Mouse (Mus musculus) thymus, adult 2 months (tissue): ENCODE results near the gene Mblac1. TPM values are rescaled to one million over a fixed set of nuclear protein-coding genes. Genes with fewer than 3 reads are reported as not detected.

ENCODE experiments used
- DNase-seq: peaks from one replicate; pipeline ENCODE4 v3.0.0; 2021
- H3K27ac ChIP-seq: fragments of 200-500 bp; 2 replicates; pipeline ENCODE4 v1.5.1; 2012; ENCODE audit warnings: low read length, control low read depth; ENCODE audit not compliant: control insufficient read depth, insufficient read depth
- H3K27me3 ChIP-seq: fragments of 200-500 bp; 2 replicates; pipeline ENCODE4 v1.6.1; 2012; ENCODE audit warnings: mild to moderate bottlenecking, low read length, moderate library complexity, mixed read lengths; ENCODE audit not compliant: control insufficient read depth, insufficient read depth
- H3K36me3 ChIP-seq: fragments of 200-500 bp; 2 replicates; pipeline ENCODE4 v1.6.1; 2012; ENCODE audit warnings: mild to moderate bottlenecking, low read length, moderate library complexity; ENCODE audit not compliant: control insufficient read depth, insufficient read depth
- H3K4me1 ChIP-seq: fragments of 200-500 bp; replicated peaks from 2 replicates; pipeline ENCODE4 v1.6.1; 2012; ENCODE audit warnings: low read length; ENCODE audit not compliant: control insufficient read depth, insufficient read depth
- H3K4me3 ChIP-seq: fragments of 200-500 bp; 2 replicates; pipeline ENCODE4 v1.5.1; 2012; ENCODE audit warnings: mild to moderate bottlenecking, low read length, control low read depth, moderate library complexity; ENCODE audit not compliant: control insufficient read depth, insufficient read depth
- CTCF ChIP-seq: fragments of 200-500 bp; IDR thresholded peaks from 2 replicates; pipeline ENCODE4 v1.5.1; 2012; ENCODE audit warnings: mild to moderate bottlenecking, control low read depth, low read length, moderate library complexity, borderline replicate concordance; ENCODE audit not compliant: control insufficient read depth, poor library complexity, insufficient read depth; ENCODE audit errors: extremely low read depth
- POLR2A ChIP-seq: fragments of 200-500 bp; IDR thresholded peaks from 2 replicates; pipeline ENCODE4 v1.6.1; 2012; ENCODE audit warnings: mild to moderate bottlenecking, low read length, control low read depth, moderate library complexity; ENCODE audit not compliant: control insufficient read depth, poor library complexity, insufficient read depth; ENCODE audit errors: extremely low read depth
- WGBS: fragments of 180-500 bp; shearing (Covaris S2); methylation state at CpG from one replicate; pipeline ENCODE4 v1.1.7; 2018; 5-methylcytosine and 5-hydroxymethylcytosine counted together
- polyA plus RNA-seq: library from polyadenylated mRNA; depleted of rRNA; stranded (reverse); fragments of >200 nt; gene quantifications from 2 replicates; pipeline ENCODE4 v1.2.3, GENCODE M21; 2012

Mblac1 gene
- polyA plus RNA-seq, 1 experiment, result 6.7 TPM

DNA sequence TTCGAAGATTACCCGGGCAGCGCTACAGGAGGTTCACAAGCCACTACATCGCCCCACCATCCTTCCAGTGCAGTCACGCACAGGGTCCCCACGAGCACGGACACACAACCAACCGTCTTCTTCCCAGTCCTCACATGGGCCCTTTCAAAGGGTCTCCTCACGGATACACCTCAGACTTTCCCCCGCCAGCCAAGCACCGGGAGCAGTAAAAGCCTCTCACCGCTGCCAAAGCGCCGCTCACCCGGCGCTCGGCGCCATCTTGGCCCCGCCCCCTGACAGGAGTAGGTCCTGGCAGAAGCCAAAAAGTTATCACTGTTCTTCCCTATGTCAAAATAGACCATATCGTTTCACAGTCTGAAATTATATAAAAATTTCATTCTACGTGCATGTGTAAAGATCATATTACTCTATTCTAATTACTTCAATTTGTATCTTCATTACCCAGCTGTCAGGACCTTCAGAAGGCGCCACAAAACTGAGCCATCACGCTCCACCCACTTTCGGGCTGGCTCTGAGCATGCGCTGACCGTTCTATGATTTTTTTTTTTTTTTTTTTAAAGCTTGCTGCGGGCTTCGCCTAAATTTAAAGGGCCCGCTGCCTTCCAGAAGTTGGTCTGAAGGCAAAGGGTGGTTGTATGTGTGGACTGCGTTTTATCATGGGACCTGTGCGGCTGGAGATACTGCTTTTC lies 7.0 kb upstream of the Mblac1 start, which contains the start of the genes Taf6 and Cnpy4:
TSS of gene Taf6 (minus strand) at position 502 of the 689 bp plus-strand sequence.
TSS of gene Cnpy4 (plus strand) at position 536 of the 689 bp plus-strand sequence.
- Histone ChIP-seq H3K4me1 (peaks cover 5% of the 10 kb centered on the region; the same call in 1 of the 2 replicates), H3K27me3 (no peaks in the 10 kb centered on the region), H3K36me3 (peaks cover 2% of the 10 kb centered on the region), H3K4me3 (peak within 1 kb of the TSS; percentile 100), H3K27ac (peak within 1 kb of the TSS; percentile 71; the same call in 1 of the 2 replicates)
- under 1% methylated on average over 31 of the region's 31 CpGs for WGBS
- TF ChIP-seq CTCF, result 0 out of 2 replicates have a peak, but pooled peaks have one; percentile 34
- TF ChIP-seq POLR2A, result peak; percentile 98
- DNase-seq, result peak; percentile 83

- no peaks in the 10 kb centered on the region; the same call in 1 of the 2 replicates for H3K36me3 ChIP-seq
- H3K4me1 ChIP-seq, result peaks cover 5% of the 10 kb centered on the region; the same call in 1 of the 2 replicates
- under 1% methylated on average over 10 of the region's 10 CpGs for whole genome bisulfite sequencing
- peak overlapping the region; percentile 92 for H3K4me3 ChIP-seq
- no peak for TF ChIP-seq POLR2A
- no peak for TF ChIP-seq CTCF
- H3K27me3 ChIP-seq, result no peaks in the 10 kb centered on the region
- H3K27ac ChIP-seq, result peak overlapping the region; percentile 71; the same call in 1 of the 2 replicates
- DNase-seq, result peak; percentile 71
These were observed 6.3 kb upstream of the Mblac1 start for GRCm38 (mm10) chr5:138187661-138188306.

DNA sequence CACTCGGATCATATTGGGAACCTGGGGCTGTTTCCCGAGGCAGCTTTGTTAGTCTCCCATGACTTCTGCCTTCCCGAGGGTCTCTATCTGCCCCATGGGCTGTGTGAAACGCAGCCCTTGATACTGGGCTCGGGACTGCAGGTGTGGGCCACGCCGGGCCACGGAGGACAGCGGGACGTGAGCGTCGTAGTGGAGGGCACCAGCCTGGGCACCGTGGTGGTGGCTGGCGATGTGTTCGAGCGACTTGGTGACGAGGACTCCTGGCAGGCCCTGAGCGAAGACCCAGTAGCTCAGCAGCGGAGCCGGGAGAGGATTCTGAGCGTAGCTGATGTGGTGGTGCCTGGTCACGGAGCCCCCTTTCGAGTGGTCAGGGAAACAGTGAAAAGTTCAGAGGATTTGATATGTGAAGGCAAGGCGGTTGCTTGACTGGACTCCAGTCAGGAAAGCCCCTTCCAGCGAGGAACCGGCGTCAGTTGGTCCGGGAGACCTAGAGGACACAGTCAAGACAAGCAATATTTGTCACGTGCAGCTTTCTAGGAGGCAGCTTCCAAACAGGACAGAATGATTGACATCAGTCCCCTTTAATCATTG lies 736 bp downstream of the Mblac1 start:
- Histone ChIP-seq H3K27me3 (no peaks in the 10 kb centered on the region), H3K36me3 (no peaks in the 10 kb centered on the region), H3K4me1 (peaks cover 5% of the 10 kb centered on the region), H3K4me3 (peak overlapping the region; percentile 54), H3K27ac (no peak overlapping the region)
- TF ChIP-seq CTCF (no peak), POLR2A (no peak)
- peak; percentile 35 for DNase-seq
- WGBS, result 3% methylated on average over 29 of the region's 29 CpGs

GRCm38 (mm10) chr5:138195463-138195862 lies 1.3 kb downstream of the Mblac1 start:
- Histone ChIP-seq H3K27ac (no peak overlapping the region), H3K36me3 (no peaks in the 10 kb centered on the region), H3K4me1 (peaks cover 5% of the 10 kb centered on the region), H3K27me3 (no peaks in the 10 kb centered on the region), H3K4me3 (no peak overlapping the region)
- WGBS, result 69% methylated on average over 7 of the region's 7 CpGs
- no peak for DNase-seq
- no peak for TF ChIP-seq CTCF
- TF ChIP-seq POLR2A, result no peak

- no peaks in the 10 kb centered on the region for H3K36me3 ChIP-seq
- H3K27ac ChIP-seq, result no peak overlapping the region
- peaks cover 5% of the 10 kb centered on the region for H3K4me1 ChIP-seq
- no peaks in the 10 kb centered on the region for H3K27me3 ChIP-seq
- TF ChIP-seq POLR2A, result no peak
- no peak for TF ChIP-seq CTCF
- no peak for DNase-seq
- WGBS, result 27% methylated on average over 1 of the region's 1 CpGs
- no peak overlapping the region for H3K4me3 ChIP-seq
These were observed 5.5 kb downstream of the Mblac1 start for GRCm38 (mm10) chr5:138199576-138199975.

DNA sequence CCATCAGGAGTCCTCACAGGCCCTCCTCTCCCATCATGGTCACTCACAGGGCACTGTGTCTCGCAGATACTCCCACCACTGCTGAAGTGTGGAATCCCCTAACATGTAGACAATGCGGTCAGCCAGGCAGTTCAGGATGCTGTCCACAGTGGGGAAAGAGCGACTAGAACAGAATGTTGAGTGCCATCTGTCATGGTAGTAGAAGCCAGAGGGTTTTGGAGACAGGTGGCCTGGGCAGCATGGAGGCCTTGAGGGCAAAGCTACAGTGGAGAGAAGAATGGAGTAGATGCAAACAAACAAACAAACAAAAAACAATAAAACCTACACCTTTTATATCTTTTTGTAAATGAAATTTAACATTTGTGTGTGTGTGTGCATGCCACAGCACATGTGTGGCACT lies 8.0 kb downstream of the Mblac1 start:
- H3K4me1 ChIP-seq, result no peaks in the 10 kb centered on the region
- TF ChIP-seq POLR2A (no peak), CTCF (no peak)
- no peaks in the 10 kb centered on the region for H3K36me3 ChIP-seq
- WGBS, result 96% methylated on average over 3 of the region's 3 CpGs
- H3K27ac ChIP-seq, result no peak overlapping the region
- H3K27me3 ChIP-seq, result no peaks in the 10 kb centered on the region
- DNase-seq, result no peak
- H3K4me3 ChIP-seq, result no peak overlapping the region
